Mouse (Mus musculus): ENCODE data around the gene Pum1. TPM values are rescaled to one million over a fixed set of nuclear protein-coding genes. Genes with fewer than 3 reads are reported as not detected.

The Pum1 gene
- polyA plus RNA-seq, 1 experiment from 2014 or later, result 91.6 TPM

GRCm38 (mm10) chr4:130706215-130707000, 43.3 kb downstream of the Pum1 start:
- peaks cover 39% of the 10 kb centered on the region for H3K36me3 ChIP-seq (ENCODE audit: control insufficient read depth, insufficient read depth, low read length)
- H3K27me3 ChIP-seq (replicated peaks; ENCODE audit: control insufficient read depth, insufficient read depth, low read length), result no peaks in the 10 kb centered on the region
- no peaks in the 10 kb centered on the region for H3K9me3 ChIP-seq (replicated peaks; ENCODE audit: control insufficient read depth, low read length)
- 90% methylated on average over 3 of the region's 3 CpGs for WGBS
- H3K4me2 ChIP-seq (ENCODE audit: low read length), result no peak overlapping the region
- no peak overlapping the region for H3K4me3 ChIP-seq (ENCODE audit: low read depth, low read length)
- ATAC-seq, result no peak
- no peak overlapping the region for H3K9ac ChIP-seq (ENCODE audit: low read length)
- no peak overlapping the region for H3K27ac ChIP-seq (ENCODE audit: low read depth, low read length)
- no peak for DNase-seq (ENCODE audit: low spot score)
- H3K4me1 ChIP-seq (ENCODE audit: control insufficient read depth, insufficient read depth, low read length), result peaks cover 2% of the 10 kb centered on the region; the same call in 1 of the 2 replicates

DNA sequence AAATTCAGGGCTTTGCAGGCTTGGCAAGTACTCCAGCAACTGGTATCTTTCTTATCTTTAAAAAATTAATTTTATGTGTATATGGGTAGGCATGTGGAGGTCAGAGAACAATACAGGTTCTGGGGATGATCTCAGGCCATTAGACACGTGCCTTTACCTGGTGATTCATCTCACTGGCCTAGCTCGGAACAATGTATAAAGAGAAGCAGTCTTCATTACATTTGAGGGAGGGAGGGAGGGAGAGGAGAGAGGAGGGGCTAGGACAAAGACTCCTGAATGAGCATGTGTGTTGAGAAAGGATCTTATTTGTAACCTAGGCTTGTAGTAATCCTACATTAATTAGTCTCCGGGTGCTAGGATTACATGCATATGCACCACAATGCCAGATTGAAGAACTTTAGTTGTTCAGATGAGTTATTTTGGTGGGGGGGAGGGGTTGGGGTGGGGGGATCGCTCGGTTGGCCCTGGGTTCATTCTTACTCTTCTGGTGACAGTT, 48.3 kb downstream of the Pum1 start:
- no peak overlapping the region for H3K9ac ChIP-seq (ENCODE audit: low read length)
- H3K4me2 ChIP-seq (ENCODE audit: low read length), result no peak overlapping the region
- peak; percentile 34 for DNase-seq (ENCODE audit: low spot score)
- H3K9me3 ChIP-seq (replicated peaks; ENCODE audit: control insufficient read depth, low read length), result no peaks in the 10 kb centered on the region
- peaks cover 6% of the 10 kb centered on the region; the same call in 1 of the 2 replicates for H3K36me3 ChIP-seq (ENCODE audit: control insufficient read depth, insufficient read depth, low read length)
- H3K27me3 ChIP-seq (replicated peaks; ENCODE audit: control insufficient read depth, insufficient read depth, low read length), result no peaks in the 10 kb centered on the region
- peaks cover 14% of the 10 kb centered on the region; the same call in 1 of the 2 replicates for H3K4me1 ChIP-seq (ENCODE audit: control insufficient read depth, insufficient read depth, low read length)
- no peak overlapping the region for H3K27ac ChIP-seq (ENCODE audit: low read depth, low read length)
- WGBS, result 9% methylated on average over 5 of the region's 5 CpGs
- no peak for ATAC-seq
- no peak overlapping the region for H3K4me3 ChIP-seq (ENCODE audit: low read depth, low read length)

GRCm38 (mm10) chr4:130712341-130712740, 49.2 kb downstream of the Pum1 start:
- no peaks in the 10 kb centered on the region for H3K27me3 ChIP-seq (replicated peaks; ENCODE audit: control insufficient read depth, insufficient read depth, low read length)
- H3K4me3 ChIP-seq (ENCODE audit: low read depth, low read length), result no peak overlapping the region
- no peak overlapping the region for H3K4me2 ChIP-seq (ENCODE audit: low read length)
- H3K9ac ChIP-seq (ENCODE audit: low read length), result no peak overlapping the region
- peaks cover 14% of the 10 kb centered on the region; the same call in 1 of the 2 replicates for H3K4me1 ChIP-seq (ENCODE audit: control insufficient read depth, insufficient read depth, low read length)
- 79% methylated on average over 3 of the region's 3 CpGs for WGBS
- no peak for DNase-seq (ENCODE audit: low spot score)
- H3K36me3 ChIP-seq (ENCODE audit: control insufficient read depth, insufficient read depth, low read length), result peaks cover 6% of the 10 kb centered on the region; the same call in 1 of the 2 replicates
- no peak for ATAC-seq
- no peak overlapping the region for H3K27ac ChIP-seq (ENCODE audit: low read depth, low read length)
- no peaks in the 10 kb centered on the region for H3K9me3 ChIP-seq (replicated peaks; ENCODE audit: control insufficient read depth, low read length)

DNA sequence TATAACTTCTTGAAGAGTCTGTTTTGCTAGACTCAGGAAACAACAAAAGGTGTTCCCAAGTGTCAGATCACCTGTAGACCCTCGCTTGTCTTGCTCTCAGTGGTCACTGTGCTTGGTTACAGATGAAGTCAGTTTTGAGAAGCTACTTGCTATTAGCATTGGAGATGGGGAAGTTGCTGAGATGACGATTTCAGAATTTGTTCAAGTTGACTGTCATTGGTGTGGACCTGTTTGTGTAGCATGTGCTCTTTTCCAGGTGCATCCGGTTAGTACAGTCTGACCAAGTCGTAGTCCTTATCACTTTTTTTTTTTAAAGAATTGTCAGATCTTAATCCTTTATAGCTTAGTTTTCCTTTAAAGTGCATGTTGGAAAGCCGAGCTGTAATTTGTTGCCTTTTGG, 50.3 kb downstream of the Pum1 start:
- no peaks in the 10 kb centered on the region for H3K27me3 ChIP-seq (replicated peaks; ENCODE audit: control insufficient read depth, insufficient read depth, low read length)
- DNase-seq (ENCODE audit: low spot score) (no peak), ATAC-seq (no peak)
- H3K36me3 ChIP-seq (ENCODE audit: control insufficient read depth, insufficient read depth, low read length), result peaks cover 6% of the 10 kb centered on the region; the same call in 1 of the 2 replicates
- peaks cover 14% of the 10 kb centered on the region; the same call in 1 of the 2 replicates for H3K4me1 ChIP-seq (ENCODE audit: control insufficient read depth, insufficient read depth, low read length)
- no peak overlapping the region for H3K27ac ChIP-seq (ENCODE audit: low read depth, low read length)
- no peak overlapping the region for H3K4me2 ChIP-seq (ENCODE audit: low read length)
- H3K4me3 ChIP-seq (ENCODE audit: low read depth, low read length), result no peak overlapping the region
- no peaks in the 10 kb centered on the region for H3K9me3 ChIP-seq (replicated peaks; ENCODE audit: control insufficient read depth, low read length)
- 85% methylated on average over 5 of the region's 5 CpGs for WGBS
- H3K9ac ChIP-seq (ENCODE audit: low read length), result no peak overlapping the region

DNA sequence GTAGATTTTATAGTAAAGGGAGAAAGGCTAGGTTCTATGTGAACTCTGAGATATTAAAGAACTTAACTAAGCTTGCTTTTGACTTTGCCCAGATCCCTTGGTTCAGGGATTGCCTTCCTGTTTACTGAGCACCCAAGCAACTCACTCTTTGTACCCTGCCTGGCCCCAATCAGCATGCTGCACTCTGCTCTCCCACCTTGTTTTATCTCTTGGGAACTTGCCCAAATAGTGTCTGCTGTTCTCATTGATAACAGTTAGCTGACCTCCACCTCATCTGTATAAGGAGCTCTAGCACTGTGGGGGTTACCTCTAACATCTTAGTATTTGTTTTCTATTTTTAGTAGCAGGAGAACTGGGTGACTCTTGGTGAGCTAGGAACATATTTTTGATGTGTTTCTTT, 52.0 kb downstream of the Pum1 start:
- no peak for ATAC-seq

DNA sequence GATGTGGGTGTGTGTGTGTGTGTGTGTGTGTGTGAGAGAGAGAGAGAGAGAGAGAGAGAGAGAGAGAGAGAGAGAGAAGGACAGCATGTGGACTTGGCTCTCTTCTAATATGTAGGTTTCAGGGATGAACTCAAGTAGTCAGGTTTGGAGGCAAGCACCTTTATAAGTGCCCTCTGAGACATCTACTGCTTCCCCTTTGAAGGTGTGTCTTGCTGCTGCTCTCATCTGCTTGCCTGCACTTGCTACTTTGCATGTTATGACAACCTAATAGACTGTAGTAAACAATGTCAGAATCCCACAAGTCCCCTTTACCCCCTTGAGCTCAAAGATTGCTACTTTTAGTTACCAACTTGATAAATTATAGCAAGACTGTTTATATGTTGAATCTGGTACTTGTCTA, 52.5 kb downstream of the Pum1 start:
- Histone ChIP-seq H3K27ac (ENCODE audit: low read depth, low read length) (no peak overlapping the region), H3K9ac (ENCODE audit: low read length) (no peak overlapping the region), H3K4me3 (ENCODE audit: low read depth, low read length) (no peak overlapping the region), H3K36me3 (ENCODE audit: control insufficient read depth, insufficient read depth, low read length) (peaks cover 13% of the 10 kb centered on the region), H3K4me2 (ENCODE audit: low read length) (no peak overlapping the region), H3K27me3 (replicated peaks; ENCODE audit: control insufficient read depth, insufficient read depth, low read length) (no peaks in the 10 kb centered on the region), H3K4me1 (ENCODE audit: control insufficient read depth, insufficient read depth, low read length) (peaks cover 16% of the 10 kb centered on the region), H3K9me3 (replicated peaks; ENCODE audit: control insufficient read depth, low read length) (no peaks in the 10 kb centered on the region)
- no peak for ATAC-seq
- no peak for DNase-seq (ENCODE audit: low spot score)

More for the DNA sequence above, 52.0 kb downstream of the Pum1 start:
- Histone ChIP-seq H3K36me3 (ENCODE audit: control insufficient read depth, insufficient read depth, low read length) (peaks cover 13% of the 10 kb centered on the region), H3K9me3 (replicated peaks; ENCODE audit: control insufficient read depth, low read length) (no peaks in the 10 kb centered on the region), H3K4me1 (ENCODE audit: control insufficient read depth, insufficient read depth, low read length) (peaks cover 14% of the 10 kb centered on the region; the same call in 1 of the 2 replicates), H3K27ac (ENCODE audit: low read depth, low read length) (no peak overlapping the region), H3K9ac (ENCODE audit: low read length) (no peak overlapping the region), H3K4me2 (ENCODE audit: low read length) (no peak overlapping the region), H3K4me3 (ENCODE audit: low read depth, low read length) (no peak overlapping the region), H3K27me3 (replicated peaks; ENCODE audit: control insufficient read depth, insufficient read depth, low read length) (no peaks in the 10 kb centered on the region)
- no peak for DNase-seq (ENCODE audit: low spot score)

- H3K27me3 ChIP-seq (replicated peaks; ENCODE audit: control insufficient read depth, insufficient read depth, low read length), result no peaks in the 10 kb centered on the region
- H3K9ac ChIP-seq (ENCODE audit: low read length), result no peak overlapping the region
- H3K4me3 ChIP-seq (ENCODE audit: low read depth, low read length), result no peak overlapping the region
- 84% methylated on average over 4 of the region's 4 CpGs for WGBS
- peaks cover 24% of the 10 kb centered on the region for H3K4me1 ChIP-seq (ENCODE audit: control insufficient read depth, insufficient read depth, low read length)
- no peaks in the 10 kb centered on the region for H3K9me3 ChIP-seq (replicated peaks; ENCODE audit: control insufficient read depth, low read length)
- ATAC-seq (no peak), DNase-seq (ENCODE audit: low spot score) (no peak)
- H3K27ac ChIP-seq (ENCODE audit: low read depth, low read length), result no peak overlapping the region
- H3K4me2 ChIP-seq (ENCODE audit: low read length), result no peak overlapping the region
- H3K36me3 ChIP-seq (ENCODE audit: control insufficient read depth, insufficient read depth, low read length), result peaks cover 18% of the 10 kb centered on the region
These were observed 56.2 kb downstream of the Pum1 start for GRCm38 (mm10) chr4:130719348-130719747.

DNA sequence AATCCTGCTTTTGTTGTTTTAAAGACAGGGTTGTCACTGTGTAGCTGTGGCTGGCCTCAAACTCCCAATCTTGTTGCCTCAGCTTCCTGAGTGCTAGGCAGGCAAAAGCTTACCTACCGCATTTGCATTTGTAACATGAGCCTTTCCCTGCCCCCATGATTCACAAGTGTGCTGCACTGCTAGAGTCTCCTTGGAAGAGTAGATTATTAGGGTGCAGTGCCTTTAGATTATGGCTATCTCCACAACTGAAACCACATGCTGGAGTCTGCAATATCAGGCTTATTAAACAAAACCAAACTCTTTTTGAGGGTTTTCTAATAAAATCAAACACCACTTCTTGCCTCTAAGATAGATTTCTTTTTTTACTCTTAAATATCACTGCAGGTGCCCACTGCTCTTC, 59.5 kb downstream of the Pum1 start:
- Histone ChIP-seq H3K36me3 (ENCODE audit: control insufficient read depth, insufficient read depth, low read length) (peaks cover 27% of the 10 kb centered on the region), H3K27ac (ENCODE audit: low read depth, low read length) (no peak overlapping the region), H3K27me3 (replicated peaks; ENCODE audit: control insufficient read depth, insufficient read depth, low read length) (no peaks in the 10 kb centered on the region), H3K4me1 (ENCODE audit: control insufficient read depth, insufficient read depth, low read length) (peaks cover 32% of the 10 kb centered on the region), H3K4me2 (ENCODE audit: low read length) (no peak overlapping the region), H3K9ac (ENCODE audit: low read length) (no peak overlapping the region), H3K4me3 (ENCODE audit: low read depth, low read length) (no peak overlapping the region), H3K9me3 (replicated peaks; ENCODE audit: control insufficient read depth, low read length) (no peaks in the 10 kb centered on the region)
- WGBS, result 3% methylated on average over 1 of the region's 1 CpGs
- DNase-seq (ENCODE audit: low spot score) (no peak), ATAC-seq (no peak)

GRCm38 (mm10) chr4:130726118-130726517, 63.0 kb downstream of the Pum1 start:
- ATAC-seq (no peak), DNase-seq (ENCODE audit: low spot score) (peak; percentile 46)
- no peaks in the 10 kb centered on the region for H3K9me3 ChIP-seq (replicated peaks; ENCODE audit: control insufficient read depth, low read length)
- H3K36me3 ChIP-seq (ENCODE audit: control insufficient read depth, insufficient read depth, low read length), result peaks cover 29% of the 10 kb centered on the region
- H3K9ac ChIP-seq (ENCODE audit: low read length), result no peak overlapping the region
- no peak overlapping the region for H3K4me2 ChIP-seq (ENCODE audit: low read length)
- no peak overlapping the region for H3K27ac ChIP-seq (ENCODE audit: low read depth, low read length)
- H3K27me3 ChIP-seq (replicated peaks; ENCODE audit: control insufficient read depth, insufficient read depth, low read length), result no peaks in the 10 kb centered on the region
- H3K4me1 ChIP-seq (ENCODE audit: control insufficient read depth, insufficient read depth, low read length), result peaks cover 26% of the 10 kb centered on the region
- no peak overlapping the region for H3K4me3 ChIP-seq (ENCODE audit: low read depth, low read length)
- WGBS, result 45% methylated on average over 3 of the region's 3 CpGs
